Mouse (Mus musculus) NIH3T3 (cell line): ENCODE data around the gene Sdad1.

Experiments
- DNase-seq: peaks from one replicate; pipeline ENCODE4 v3.0.0-alpha.2; 2012; ENCODE audit warnings: low read depth

The Sdad1 gene

DNA sequence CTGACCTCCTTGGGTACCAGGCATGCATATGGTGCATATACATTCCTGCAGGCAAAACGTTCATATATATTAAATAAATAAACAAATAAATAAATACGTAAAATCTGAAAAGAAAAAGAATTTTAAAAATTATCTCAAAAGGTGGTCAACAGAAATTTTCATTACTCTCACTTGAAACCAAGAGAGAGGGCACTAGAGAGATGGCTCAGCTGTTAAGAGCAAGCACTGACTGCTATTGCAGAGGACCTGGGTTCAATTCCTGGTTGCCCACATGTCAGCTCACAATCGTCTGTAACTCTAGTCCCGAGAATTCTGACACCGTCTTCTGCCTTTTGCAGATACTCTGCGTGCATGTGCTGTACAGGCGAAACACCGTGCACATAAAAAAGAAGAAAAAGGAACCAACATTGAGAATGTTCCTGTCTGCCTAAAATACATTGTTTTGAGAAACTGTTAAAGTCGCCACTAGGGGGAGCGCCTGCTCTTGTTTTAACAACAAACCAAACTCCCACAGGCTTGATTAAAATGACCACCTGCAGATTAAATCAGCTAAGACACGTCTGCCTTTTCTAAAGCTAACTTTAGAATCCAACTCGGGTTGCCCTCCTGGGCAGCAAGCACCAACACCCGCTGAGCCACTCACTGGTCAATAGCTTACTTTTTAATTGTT, 1.9 kb upstream of the Sdad1 start:
- DNase-seq, result peak; percentile 94

DNA sequence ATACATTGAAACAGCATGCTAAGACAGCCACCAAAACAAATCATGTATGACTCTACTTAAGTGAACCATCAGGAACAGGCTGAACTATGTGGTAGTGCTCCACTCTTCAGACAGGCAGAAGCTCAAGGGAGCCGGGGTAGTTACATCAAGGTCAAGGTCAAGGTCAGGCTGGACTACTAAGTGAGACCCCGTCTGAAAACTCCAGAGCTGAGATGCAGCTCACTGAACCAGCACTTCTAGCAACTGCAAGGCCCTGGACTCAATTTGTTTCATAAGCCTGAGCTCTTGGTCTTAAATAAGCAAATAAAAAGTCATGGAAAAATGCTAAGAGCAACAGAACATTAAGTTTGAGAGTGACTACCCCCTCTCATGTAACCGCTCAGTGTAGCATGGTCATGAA, 6.0 kb downstream of the Sdad1 start:
- DNase-seq, result no peak

DNA sequence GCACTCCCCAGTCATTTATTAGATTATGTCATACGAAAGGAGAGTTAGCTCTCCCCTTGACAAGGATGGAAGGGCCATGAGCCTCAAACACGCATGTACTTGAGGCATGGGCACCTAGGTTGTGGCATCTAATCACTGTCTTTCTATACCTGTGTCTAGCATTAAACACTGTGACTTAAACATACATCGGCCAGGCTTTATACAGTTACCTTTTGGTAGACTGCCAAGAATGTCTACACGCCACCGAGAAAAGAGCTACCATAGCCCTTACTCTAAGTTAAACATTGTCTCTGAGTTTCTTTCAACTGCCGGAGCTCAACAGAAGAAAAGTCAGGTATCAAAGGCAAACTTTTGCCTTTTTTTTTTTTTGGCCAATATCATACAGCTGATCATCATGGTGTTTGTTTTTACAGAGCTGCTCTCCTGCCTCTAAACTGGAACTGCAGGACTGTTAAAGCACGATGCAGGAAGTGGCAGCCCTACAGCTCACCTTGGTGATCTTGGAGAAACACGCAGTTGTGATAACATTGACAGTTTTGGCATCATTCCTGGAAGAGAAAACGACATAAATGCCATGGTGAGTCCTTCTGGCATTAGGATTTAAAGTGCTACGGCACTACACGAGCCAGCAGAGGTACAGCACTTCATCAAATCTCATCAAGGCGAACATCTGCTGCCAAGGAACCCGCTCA, 8.0 kb downstream of the Sdad1 start:
- no peak for DNase-seq

DNA sequence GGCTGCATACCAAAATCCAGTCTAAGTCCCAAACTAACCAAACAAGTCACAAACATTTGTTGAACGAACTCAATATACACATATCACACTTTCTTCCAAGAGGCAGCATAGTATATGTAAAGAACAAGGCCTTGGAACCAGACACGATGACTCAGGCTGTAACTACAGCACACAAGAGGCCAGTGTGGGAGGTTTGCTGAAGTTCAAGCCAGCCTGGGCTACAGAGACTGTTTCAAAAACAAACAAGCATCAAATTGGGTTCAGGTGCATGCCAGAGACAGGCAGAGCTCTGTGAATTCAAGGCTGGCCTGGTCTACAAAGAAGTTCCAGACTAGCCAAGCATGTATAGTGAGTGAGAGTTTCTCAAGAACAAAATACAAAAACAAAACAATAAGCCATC, 15.8 kb downstream of the Sdad1 start:
- DNase-seq, result peak; percentile 64

DNA sequence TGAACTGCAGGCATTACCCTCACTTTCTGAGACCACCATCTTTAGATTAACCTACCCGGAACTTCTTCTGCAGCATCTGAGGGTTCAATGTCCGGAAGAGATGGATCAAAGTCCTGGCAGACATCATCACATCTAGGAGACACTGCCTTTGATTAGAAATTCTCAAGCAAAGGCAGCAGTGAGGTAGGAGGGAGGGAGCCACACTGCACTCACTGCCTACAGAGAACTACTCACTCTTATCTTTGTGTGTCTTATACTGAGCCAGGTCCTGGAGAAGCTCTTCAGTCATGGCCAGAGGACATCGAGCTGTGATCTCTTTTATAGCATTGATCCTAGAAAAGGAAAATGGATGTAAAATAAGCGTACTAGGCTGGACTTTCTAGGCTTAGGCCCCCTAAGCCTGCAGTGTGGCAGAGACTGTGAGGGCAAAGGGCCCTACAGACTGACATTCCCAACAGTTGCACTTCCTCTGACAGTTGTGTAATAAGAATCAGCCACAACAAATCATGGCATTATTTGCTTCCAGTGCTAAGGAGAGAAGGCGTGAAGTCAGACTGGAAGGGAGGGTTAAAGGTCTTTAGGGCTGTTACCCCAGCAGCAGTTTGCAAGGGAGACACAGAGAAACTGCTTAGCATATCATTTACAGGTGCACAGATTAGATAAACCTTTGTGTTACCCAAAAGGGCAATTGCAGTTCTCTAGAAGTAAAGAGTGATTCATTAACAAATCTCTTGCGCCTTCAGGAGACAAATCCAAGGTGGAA, 18.4 kb downstream of the Sdad1 start:
- DNase-seq, result no peak

DNA sequence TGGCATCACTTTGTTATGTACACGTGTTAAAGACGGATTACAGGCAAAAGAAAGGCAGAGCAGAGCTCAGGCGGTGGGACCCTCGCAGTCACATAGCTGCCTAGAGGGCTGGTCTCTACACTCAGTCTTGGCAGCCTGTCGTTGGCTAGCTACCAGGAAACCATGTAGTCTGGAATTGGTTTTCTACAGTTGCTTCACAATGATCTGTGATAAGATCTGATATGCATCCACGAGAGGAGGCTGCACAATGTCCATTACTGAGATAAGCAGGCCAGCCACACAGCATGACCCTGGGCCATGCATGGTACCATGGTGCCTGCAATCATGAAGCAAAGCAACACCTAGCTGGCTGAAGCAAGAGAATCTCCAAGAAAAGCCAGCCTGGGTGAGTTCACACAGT, 22.4 kb downstream of the Sdad1 start:
- no peak for DNase-seq

DNA sequence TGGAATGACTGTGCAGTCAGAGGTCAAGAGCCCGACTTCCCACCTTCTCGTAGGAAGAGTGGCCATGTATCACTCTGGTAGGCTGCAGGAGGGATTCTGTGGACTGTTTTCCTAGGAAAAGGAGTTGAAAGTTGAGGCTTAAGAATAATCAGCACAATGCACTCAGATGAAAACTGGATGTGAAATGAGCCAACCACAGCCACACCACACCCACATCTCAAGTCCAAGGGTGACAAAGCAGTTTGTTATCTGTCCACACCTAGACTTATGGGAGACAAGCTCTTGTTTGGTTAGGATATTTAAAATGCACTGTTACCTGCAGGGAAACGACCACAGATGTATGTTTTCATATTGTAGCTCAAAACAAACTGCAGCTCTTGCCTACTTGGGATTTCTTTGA, 27.2 kb downstream of the Sdad1 start:
- DNase-seq, result peak; percentile 44

DNA sequence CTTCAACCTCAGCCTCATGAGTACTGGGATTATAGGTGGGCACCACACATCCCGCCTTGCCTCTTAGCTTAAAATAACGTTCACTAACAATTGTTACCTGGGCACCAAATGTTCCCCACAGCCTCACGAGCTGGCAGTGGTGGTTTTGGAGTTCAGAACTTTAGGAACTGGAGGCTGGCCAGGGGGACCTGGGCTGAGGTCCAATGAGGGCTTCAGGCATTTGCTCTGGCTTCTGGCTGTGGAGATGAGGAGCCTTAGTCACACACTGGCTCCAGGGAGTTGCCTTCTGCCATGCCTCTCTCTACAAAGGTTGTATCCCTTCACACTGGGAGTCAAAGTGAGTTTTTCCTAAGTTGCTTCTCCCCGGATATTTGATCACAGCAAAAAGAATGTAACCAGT, 27.7 kb downstream of the Sdad1 start:
- DNase-seq, result peak; percentile 82

DNA sequence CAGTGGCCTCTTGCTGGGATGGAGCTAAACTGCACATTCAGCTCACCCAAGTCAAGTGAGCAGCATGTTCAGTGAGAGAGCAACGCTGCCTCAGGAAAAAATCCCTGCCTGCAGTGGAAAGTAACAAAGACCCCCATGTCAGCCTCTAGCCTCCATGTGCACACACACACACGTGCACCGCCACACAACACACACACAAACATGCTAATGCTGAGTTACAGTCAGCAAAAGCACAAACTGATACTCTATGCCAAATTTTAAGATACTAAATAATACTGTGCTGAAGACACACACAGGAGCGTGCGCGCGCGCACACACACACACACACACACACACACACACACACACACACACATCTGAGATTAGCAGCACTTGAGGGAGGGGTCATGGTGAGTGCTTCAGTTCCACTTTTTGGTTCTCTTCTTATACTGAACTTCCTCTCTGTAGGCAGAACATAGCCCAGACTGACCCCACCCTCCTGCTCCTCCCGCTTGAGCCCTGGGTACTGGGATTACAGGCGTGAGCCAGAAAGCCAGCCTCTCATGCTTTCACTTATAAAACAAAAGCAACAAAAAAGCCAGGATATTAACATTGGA, 31.2 kb downstream of the Sdad1 start:
- no peak for DNase-seq

DNA sequence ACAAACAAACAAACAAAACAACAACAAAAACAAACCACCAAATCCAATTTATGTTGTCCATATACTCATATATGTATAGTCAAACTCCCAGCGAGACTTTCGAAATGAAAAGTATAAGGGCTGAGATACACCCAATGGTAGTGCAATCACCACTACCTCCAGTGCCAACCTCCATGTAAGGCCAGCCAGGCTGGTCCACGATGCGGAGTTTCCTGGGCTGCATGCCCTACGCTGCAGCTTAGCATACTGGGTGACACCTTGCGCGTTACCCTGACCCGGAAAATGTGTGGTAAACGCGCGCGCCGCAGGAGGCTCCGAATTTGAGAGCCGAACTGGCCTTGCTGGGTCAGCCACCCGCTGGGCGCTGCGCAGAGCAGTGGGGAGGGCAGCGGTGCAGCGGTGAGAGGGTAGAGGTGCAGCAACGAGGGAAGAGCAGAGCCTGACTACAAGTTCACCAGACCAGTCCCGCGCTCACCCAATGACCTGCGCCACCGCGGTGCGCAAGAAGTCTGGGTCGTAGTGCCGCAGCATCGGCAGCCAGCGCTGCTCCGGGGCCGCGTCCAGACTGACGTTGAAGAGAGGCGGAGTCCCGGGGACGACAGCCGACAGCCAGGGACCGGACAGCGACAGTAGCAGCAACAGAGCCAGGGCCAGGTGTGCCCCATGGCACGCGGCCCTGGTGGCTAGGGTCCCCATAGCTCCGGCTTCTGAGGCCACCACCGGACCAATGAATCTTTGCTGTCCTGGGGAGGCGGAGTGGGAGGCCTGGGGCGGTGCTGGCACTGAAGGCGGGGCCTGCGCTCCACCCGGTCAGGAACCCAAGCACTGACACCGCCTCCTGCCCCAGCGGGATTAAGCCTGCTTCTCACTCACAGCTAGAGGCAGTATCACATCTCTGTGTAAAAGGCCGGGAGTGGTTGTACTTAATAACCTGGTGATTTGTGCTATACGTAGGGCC, 32.6 kb downstream of the Sdad1 start, which contains the start of gene Naaa:
TSS of gene Naaa (minus strand) at position 734 of the 958 bp plus-strand sequence.
- DNase-seq, result peak; percentile 78

DNA sequence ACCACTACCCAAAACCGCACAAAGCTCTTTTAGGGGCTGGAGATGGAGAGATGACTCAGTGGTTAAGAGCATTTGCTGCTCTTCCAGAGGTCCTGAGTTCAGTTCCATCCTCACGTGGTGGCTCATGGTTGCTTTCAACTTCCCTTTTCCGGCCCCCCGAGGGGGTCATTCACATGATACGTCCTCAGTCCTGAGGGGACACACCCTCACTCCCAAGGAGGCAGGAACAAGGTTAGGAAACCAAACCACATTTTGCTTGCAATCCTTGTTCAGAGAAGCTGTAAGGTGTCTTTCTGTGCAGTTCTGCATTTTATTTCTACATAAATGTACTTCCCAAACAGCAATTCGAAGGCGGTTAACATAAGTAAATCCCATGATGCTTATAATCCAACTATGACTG, 39.8 kb downstream of the Sdad1 start:
- no peak for DNase-seq

DNA sequence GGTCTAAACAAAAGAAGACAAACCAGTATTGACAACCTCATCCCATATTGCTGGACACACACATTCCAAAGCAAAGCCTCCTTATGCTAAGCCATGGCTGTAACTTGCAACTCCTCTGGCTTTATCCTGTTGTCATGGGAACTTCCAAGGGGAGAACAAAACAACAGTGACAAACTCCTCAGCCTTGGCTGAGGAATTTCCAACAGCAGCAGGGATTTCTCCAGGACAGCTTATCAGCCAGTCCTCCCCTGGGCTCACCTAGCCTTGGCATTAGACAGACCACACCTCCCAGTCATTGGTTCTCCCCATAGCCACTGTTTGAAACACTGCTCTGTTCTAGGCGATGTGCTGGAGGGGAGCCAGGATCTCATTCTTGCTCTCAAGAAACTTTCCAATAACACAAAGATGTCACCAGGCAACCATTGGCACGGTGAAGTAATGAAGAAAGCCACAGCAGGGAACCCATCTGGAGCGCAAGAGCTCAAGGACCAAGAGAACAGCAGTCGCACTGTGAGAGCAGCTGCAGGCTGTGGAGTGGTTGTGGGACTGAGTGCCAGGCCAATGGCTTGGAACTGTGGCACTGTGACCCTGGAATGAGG, 46.4 kb downstream of the Sdad1 start:
- DNase-seq, result peak; percentile 60

DNA sequence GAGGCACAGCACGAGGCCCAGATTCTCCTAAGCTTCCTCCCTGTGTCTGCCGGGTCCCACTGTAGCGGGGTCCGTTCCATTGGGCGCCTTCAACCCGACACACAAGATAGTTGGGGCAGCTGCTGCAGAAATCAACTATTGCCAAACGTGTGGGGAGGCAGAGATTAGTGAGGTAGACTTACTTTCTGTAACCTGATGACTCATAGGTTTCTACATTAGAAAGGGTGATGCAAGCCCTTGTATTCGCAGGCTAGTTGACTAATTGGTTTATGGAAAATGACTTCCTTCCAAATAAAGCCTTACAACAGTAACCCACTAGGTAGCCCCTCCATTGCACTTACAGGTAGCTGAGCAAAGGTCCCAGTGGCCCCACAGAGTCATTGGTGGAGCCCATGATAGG, 47.6 kb downstream of the Sdad1 start:
- peak; percentile 47 for DNase-seq

DNA sequence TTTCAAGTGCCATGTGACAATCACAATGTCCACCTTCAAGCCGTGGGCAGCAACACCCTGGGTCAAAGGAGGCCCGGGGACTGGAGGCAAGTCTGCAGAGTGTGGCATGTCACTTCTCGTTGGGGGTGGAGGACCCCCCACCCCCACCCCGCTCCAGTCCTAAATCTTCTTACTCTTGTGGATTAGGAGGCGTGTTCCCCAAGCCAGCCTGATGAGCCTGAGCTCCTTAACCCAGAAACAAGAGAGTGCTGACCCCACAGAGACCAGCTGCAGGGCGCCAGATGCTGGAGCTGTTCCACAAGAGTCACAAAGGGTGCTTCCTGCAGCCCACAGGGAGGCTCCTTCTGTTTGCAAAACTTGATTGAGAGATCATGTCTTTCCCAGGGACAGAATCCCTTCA, 54.1 kb downstream of the Sdad1 start, which contains the start of gene Ppef2:
TSS of gene Ppef2 (minus strand) at position 61 of the 400 bp plus-strand sequence.
- no peak for DNase-seq

DNA sequence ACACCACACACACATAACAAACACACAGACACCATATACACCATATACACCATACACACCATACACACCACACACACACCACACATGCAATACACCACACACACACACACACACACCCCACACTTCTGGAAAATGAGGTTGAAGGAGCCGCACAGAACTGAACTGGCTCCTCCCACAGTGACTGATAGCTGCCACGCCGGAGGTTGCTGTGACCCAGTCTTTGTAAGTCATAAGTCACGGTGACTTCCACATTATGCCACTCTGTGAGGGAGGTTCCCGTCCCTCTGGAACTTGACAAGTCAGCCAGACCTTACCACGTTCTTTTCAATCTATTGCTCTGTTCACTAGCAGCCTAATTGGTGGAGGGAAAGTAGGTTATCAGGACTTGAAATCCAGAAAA, 55.8 kb downstream of the Sdad1 start:
- no peak for DNase-seq

DNA sequence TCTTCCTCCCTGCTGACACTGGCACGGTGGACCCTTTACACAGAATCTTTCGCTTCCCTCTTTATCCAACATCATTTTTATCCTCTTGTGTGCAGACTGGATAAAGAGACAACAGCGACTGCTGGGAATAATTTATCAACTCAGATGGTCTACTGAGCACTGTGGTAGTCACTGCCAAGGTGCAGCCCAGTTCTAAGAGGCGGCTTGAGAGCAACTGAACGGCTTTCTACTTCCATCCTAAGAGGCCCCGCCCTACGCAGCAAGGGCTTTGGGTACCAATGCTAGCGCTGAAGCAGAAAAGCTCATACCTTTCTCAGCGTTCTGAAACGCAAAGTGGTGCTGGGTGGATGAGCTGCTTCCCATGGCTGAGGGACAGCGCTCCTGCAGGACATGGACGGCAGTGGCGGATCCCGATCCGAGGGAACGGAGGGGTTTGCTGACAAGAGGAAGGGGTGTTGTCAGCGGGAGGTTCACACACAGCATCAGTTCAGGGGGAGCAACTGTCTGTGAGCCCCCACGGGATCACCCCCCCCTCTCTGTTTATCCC, 57.4 kb downstream of the Sdad1 start:
- DNase-seq, result no peak

DNA sequence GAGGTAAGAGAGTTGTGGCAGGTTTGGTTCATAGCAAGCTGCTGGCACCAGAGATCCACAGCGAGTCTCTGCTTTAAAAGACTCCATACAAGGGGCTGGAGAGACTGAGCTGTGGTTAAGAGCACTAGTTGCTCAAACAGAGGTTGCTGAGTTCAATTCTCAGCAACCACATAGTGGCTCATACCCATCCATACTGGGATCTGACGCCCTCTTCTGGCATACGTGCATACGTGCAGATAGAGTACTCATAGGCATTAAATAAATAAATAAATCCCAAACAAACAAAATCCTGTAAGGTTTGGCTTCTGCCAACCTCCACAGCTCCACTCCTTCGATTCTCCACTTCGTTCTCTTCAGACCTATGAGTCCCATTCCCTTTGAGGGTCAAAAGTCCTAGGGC, 58.2 kb downstream of the Sdad1 start:
- DNase-seq, result no peak

DNA sequence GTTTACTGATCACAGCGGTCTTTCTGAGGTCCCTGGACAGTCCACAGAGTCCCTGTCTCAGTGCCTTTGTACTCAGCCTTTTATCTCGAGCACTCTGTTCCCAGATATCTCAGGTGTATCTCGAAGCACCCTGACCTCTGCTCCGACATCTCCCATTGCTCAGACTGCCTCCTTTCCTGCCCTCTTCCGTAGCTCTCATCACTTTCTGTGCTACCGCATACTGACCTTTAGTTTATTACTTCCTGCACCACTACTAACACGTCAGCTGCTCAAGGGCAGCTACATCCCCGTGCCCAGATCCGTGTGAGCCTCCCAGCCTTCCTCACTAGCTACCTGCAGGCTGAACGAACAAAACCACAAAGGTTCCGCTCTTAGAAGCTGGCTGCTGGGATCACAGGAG, 61.7 kb downstream of the Sdad1 start:
- no peak for DNase-seq

DNA sequence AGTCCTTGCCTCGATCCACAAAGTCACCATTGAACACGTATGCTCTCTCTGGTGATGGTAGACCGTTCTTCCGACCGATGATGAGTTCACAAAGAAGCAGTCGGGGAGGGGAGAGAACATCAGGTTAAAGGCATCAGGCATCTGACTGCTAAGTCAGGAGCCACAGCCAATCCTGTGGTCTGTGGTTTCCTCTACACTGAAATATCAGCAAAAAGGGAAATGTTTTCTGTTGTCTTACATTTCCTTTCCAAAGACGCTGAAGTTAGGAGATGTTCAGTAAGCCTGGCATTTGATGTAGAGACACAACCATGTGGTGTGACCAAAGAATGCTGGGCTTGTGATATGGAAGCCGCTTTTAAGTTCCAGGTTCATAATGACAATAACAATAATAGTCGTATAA, 64.8 kb downstream of the Sdad1 start:
- no peak for DNase-seq

DNA sequence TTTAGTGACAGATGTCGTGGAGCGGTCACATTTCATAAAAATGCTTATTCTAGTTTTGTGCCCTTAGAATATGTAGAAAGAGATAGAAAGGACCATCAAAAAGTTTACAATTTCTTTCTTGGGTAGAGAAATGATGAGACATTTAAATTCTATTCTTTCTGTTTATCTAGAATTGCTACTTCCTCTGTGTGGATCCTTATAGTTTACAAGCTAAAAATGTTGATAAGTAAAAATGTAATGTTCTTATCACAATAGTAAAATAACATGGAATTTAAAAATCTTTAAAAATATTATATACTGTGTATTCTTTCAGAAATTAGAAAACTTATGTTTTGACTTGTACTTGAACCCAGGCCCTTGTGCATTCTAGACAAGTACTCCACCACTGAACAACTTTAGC, 65.4 kb downstream of the Sdad1 start:
- DNase-seq, result no peak

DNA sequence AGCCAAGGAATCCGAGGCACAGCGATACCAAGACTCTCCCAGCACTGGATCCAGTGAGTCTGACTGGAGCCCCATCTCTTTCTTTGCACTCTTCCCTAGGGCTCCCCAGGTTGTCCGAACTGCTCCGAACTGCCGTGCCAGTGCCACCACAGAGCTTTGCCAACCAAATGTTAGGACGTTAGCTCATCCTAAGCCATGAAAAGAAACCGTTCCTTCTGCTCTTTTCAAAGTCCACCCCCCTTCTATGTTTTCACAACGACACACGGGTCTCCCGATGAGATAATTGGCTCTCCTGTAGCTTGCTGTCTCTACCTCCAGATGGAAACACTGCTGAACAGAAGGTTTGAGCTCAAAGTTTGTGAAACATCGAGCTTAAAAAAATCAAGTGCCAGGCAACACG, 69.5 kb downstream of the Sdad1 start:
- no peak for DNase-seq
